Mouse (Mus musculus) adrenal gland, postnatal 0 days (tissue): ENCODE data around the gene Pcsk2. TPM values are rescaled to one million over a fixed set of nuclear protein-coding genes. Genes with fewer than 3 reads are reported as not detected.

ENCODE experiments used
- polyA plus RNA-seq: library from polyadenylated mRNA; unstranded; fragments of >200 nt; fragmentation: Nextera tagmentation; extraction: Ambion mirVana; gene quantifications from 2 replicates; pipeline ENCODE4 v1.2.1, GENCODE M21; 2015

Pcsk2 gene
- polyA plus RNA-seq: 2.6 and 2.8 TPM in 2 replicates

GRCm38 (mm10) chr2:143545758-143546246 is at the start of gene Pcsk2:
TSS of gene Pcsk2 (plus strand) at chr2:143546156.

GRCm38 (mm10) chr2:143862484-143863231 is 316.7 kb downstream of the Pcsk2 start, which contains the start of gene Bfsp1:
TSS of gene Bfsp1 (minus strand) at chr2:143863173.

